Mouse (Mus musculus): ENCODE results near the gene Olfr769.
"Not testable (repeated sequence)": the region's sequence is repeated elsewhere in the genome, so short reads cannot be mapped to it uniquely, and the experiment has no call there.

The Olfr769 gene

GRCm38 (mm10) chr10:129117761-129118160, at the start of gene Olfr769:
TSS of gene Olfr769 (minus strand) at chr10:129117861.
- no peak for DNase-seq

- DNase-seq, result no peak
Observed at GRCm38 (mm10) chr10:129164651-129165050, 47.0 kb upstream of the Olfr769 start, which contains the start of gene Olfr771. TSS of gene Olfr771 (minus strand) at chr10:129164751.

GRCm38 (mm10) chr10:129138898-129139297, 21.2 kb upstream of the Olfr769 start, which contains the start of gene Olfr770:
TSS of gene Olfr770 (minus strand) at chr10:129138998.
- DNase-seq, result no peak

GRCm38 (mm10) chr10:129115146-129115545, 2.5 kb downstream of the Olfr769 start:
- DNase-seq, result no peak

GRCm38 (mm10) chr10:129101231-129101630, 16.4 kb downstream of the Olfr769 start:
- DNase-seq, result no peak

- DNase-seq, result no peak
Observed at GRCm38 (mm10) chr10:129099275-129099674, 18.4 kb downstream of the Olfr769 start, which contains the start of gene Olfr768. TSS of gene Olfr768 (minus strand) at chr10:129099375.

- DNase-seq, result not testable (repeated sequence)
Observed at GRCm38 (mm10) chr10:129082810-129083209, 34.9 kb downstream of the Olfr769 start, which contains the start of gene Olfr767. TSS of gene Olfr767 (minus strand) at chr10:129082910.

GRCm38 (mm10) chr10:129068877-129069276, 48.8 kb downstream of the Olfr769 start, which contains the start of gene Olfr766-ps1:
TSS of gene Olfr766-ps1 (minus strand) at chr10:129068977.
- DNase-seq, result no peak

Measured in thymus, postnatal 36 days (tissue).